Mouse (Mus musculus): ENCODE data around the gene Stx8. TPM values are rescaled to one million over a fixed set of nuclear protein-coding genes. Genes with fewer than 3 reads are reported as not detected.

Gene Stx8
- 9.2 and 10.8 TPM in 2 replicates for total RNA-seq (2014; rRNA removed)
- 62.5 and 65.8 TPM in 2 replicates for polyA plus RNA-seq (2015; fragmentation: Nextera tagmentation; extraction: Ambion mirVana)

DNA sequence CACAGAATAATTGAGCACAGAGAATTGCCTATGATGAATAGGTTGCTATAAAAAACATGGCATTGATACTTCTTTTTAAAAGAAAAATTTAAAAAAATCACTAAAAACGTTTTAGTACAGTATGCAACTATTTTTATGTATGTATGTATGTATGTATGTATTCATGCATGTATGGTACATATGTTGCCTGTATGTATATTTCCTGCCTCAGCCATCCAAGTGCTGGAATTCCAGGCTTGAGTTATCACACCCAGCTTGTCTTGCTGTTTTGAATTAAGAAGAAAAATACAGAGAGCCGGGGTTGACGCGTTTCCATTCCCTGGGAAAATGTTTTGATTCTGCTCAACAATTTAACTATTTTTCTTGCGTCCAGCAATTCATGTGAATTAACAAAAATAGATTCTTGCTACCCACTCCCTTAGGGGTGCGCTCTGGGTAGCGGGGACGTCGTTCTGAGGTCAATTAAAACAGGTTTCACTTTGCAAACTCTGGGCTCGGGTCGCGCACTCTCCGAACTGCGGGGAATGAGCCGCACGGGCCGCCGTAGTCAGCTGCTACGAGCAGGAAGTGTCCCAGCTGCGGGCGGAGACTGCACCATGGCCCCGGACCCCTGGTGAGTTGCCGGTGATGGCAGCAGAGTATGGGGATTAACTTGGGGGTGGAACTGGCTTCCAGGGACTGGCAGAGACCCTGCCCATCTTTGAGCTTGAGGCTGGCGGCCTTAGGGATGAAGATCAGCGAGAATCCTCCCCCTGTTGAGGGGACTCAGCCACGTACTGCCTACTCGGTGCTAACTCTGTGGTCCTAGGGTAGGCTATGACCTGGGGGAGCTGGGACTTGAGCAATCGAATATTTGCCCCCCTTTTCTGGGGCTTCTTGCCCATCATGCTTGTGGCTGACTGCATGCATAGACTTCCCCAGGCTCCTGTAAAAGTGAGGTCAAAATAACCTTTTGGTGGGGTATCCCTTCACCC, at the start of gene Stx8:
Stx8 (plus strand) TSS at position 289 of the 974 bp plus-strand sequence.
- no peaks in the 10 kb centered on the region for H3K36me3 ChIP-seq (ENCODE audit: insufficient read depth, low read length)
- no peaks in the 10 kb centered on the region for H3K27me3 ChIP-seq (ENCODE audit: insufficient read depth, low read length)
- no peak for TF ChIP-seq CTCF (IDR thresholded peaks at IDR 0.05; ENCODE audit: low read depth)
- H3K4me3 ChIP-seq (ENCODE audit: low read length) = peak within 1 kb of the TSS; percentile 86
- peak within 1 kb of the TSS; percentile 82 for H3K9ac ChIP-seq (replicated peaks; ENCODE audit: low read length)
- under 1% methylated on average over 28 of the region's 28 CpGs for WGBS
- DNase-seq (ENCODE audit: low spot score) (peak; percentile 90), ATAC-seq (peak; percentile 85)
- peak within 1 kb of the TSS; percentile 96 for H3K4me2 ChIP-seq (ENCODE audit: low read depth, low read length)
- H3K9me3 ChIP-seq (ENCODE audit: low read length) = no peaks in the 10 kb centered on the region
- H3K27ac ChIP-seq = 0 out of 2 replicates have a peak within 1 kb of the TSS, but pooled peaks have one; percentile 28
- H3K4me1 ChIP-seq (ENCODE audit: insufficient read depth, low read length) = 0 out of 2 replicates have a peak, but pooled peaks cover 10% of the 10 kb centered on the region

GRCm38 (mm10) chr11:67917126-67917525, 48.9 kb upstream of the Stx8 start:
- ATAC-seq (no peak), DNase-seq (ENCODE audit: low spot score) (no peak)
- H3K27ac ChIP-seq = no peak overlapping the region
- peaks cover 8% of the 10 kb centered on the region; the same call in 1 of the 2 replicates for H3K27me3 ChIP-seq (ENCODE audit: insufficient read depth, low read length)
- TF ChIP-seq CTCF (IDR thresholded peaks at IDR 0.05; ENCODE audit: low read depth) = no peak
- no peak overlapping the region for H3K9ac ChIP-seq (replicated peaks; ENCODE audit: low read length)
- no peaks in the 10 kb centered on the region for H3K4me1 ChIP-seq (ENCODE audit: insufficient read depth, low read length)
- 81% methylated on average over 3 of the region's 3 CpGs for WGBS
- H3K4me2 ChIP-seq (ENCODE audit: low read depth, low read length) = no peak overlapping the region
- no peaks in the 10 kb centered on the region for H3K9me3 ChIP-seq (ENCODE audit: low read length)
- no peak overlapping the region for H3K4me3 ChIP-seq (ENCODE audit: low read length)
- H3K36me3 ChIP-seq (ENCODE audit: insufficient read depth, low read length) = no peaks in the 10 kb centered on the region

DNA sequence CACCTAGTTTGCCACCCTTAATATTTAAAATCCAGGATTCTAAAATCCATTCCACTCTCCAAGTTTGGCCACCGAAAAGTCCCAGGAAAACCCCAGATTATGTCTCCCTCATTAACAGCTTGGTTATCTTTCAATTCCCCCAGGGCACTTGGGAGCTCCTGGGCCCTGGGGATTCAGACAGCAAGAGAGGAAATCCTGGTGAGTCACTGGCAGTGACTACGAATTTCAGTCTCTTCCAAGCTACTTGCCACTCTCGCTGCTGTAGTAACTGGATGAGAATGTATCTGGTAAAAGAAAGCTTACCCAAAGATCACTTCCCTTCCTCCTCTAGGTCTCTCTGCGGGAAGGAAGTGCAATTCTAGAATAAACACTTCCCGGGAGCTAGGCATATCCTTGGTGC, 46.4 kb upstream of the Stx8 start:
- Histone ChIP-seq H3K36me3 (ENCODE audit: insufficient read depth, low read length) (no peaks in the 10 kb centered on the region), H3K27me3 (ENCODE audit: insufficient read depth, low read length) (peaks cover 8% of the 10 kb centered on the region; the same call in 1 of the 2 replicates), H3K4me1 (ENCODE audit: insufficient read depth, low read length) (no peaks in the 10 kb centered on the region), H3K9me3 (ENCODE audit: low read length) (no peaks in the 10 kb centered on the region), H3K9ac (replicated peaks; ENCODE audit: low read length) (no peak overlapping the region), H3K4me3 (ENCODE audit: low read length) (no peak overlapping the region), H3K4me2 (ENCODE audit: low read depth, low read length) (no peak overlapping the region), H3K27ac (no peak overlapping the region)
- WGBS = 79% methylated on average over 5 of the region's 5 CpGs
- DNase-seq (ENCODE audit: low spot score) = no peak
- ATAC-seq = no peak
- no peak for TF ChIP-seq CTCF (IDR thresholded peaks at IDR 0.05; ENCODE audit: low read depth)

DNA sequence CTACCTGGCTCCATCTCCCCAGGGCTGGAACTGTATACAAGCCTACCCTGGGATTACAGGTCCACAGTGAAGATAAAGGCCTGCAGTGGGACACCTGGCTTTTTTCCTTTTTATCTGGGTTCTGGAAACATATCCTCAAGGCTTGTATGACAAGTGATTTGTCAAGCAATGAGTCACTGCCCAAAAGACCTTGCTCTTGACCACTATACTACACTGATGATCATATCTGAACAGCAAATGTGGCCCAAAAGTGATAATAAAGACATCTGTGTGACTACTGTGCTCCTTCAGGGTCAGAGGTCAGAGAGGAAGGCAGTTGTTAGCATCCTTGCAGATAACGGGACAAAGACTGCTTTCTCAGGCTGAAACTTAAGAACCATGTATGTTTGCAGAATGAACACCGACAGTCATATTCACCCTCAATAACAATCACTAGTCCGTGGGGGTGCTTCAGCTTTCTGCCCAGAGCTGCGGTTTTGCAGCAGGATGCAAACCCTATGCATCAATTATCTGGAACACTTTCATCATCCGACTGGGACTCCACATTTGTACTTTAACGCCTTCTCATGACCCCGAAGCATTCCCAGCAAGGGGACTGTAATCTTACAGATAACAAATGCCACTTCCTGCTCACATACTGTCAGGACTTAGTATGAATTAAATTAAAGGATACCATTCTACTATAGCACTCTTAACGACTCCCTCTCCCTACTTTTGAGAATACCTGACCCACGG, 45.6 kb upstream of the Stx8 start:
- ATAC-seq = no peak

GRCm38 (mm10) chr11:67921091-67921826, 44.7 kb upstream of the Stx8 start:
- ATAC-seq (peak; percentile 49; the same call in 1 of the 2 replicates), DNase-seq (ENCODE audit: low spot score) (peak; percentile 47)
- H3K27ac ChIP-seq = no peak overlapping the region
- peak overlapping the region; percentile 60 for H3K9ac ChIP-seq (replicated peaks; ENCODE audit: low read length)
- WGBS = 3% methylated on average over 47 of the region's 47 CpGs
- TF ChIP-seq CTCF (IDR thresholded peaks at IDR 0.05; ENCODE audit: low read depth) = no peak
- H3K4me2 ChIP-seq (ENCODE audit: low read depth, low read length) = peak overlapping the region; percentile 98
- H3K9me3 ChIP-seq (ENCODE audit: low read length) = no peaks in the 10 kb centered on the region
- H3K36me3 ChIP-seq (ENCODE audit: insufficient read depth, low read length) = no peaks in the 10 kb centered on the region
- peaks cover 8% of the 10 kb centered on the region; the same call in 1 of the 2 replicates for H3K27me3 ChIP-seq (ENCODE audit: insufficient read depth, low read length)
- H3K4me1 ChIP-seq (ENCODE audit: insufficient read depth, low read length) = no peaks in the 10 kb centered on the region
- peak overlapping the region; percentile 57 for H3K4me3 ChIP-seq (ENCODE audit: low read length)

More for the DNA sequence above, 45.6 kb upstream of the Stx8 start:
- Histone ChIP-seq H3K27me3 (ENCODE audit: insufficient read depth, low read length) (peaks cover 8% of the 10 kb centered on the region; the same call in 1 of the 2 replicates), H3K4me2 (ENCODE audit: low read depth, low read length) (0 out of 2 replicates have a peak overlapping the region, but pooled peaks have one; percentile 98), H3K9me3 (ENCODE audit: low read length) (no peaks in the 10 kb centered on the region), H3K9ac (replicated peaks; ENCODE audit: low read length) (no peak overlapping the region), H3K27ac (no peak overlapping the region), H3K36me3 (ENCODE audit: insufficient read depth, low read length) (no peaks in the 10 kb centered on the region), H3K4me1 (ENCODE audit: insufficient read depth, low read length) (no peaks in the 10 kb centered on the region), H3K4me3 (ENCODE audit: low read length) (no peak overlapping the region)
- no peak for DNase-seq (ENCODE audit: low spot score)
- TF ChIP-seq CTCF (IDR thresholded peaks at IDR 0.05; ENCODE audit: low read depth) = no peak
- WGBS = 51% methylated on average over 9 of the region's 9 CpGs

Data from hindbrain, postnatal 0 days (tissue).